Mouse (Mus musculus) heart, embryonic 11.5 days (tissue): ENCODE measurements at regions not wholly inside any gene's neighbourhood (a gene's known extent, or its start where the extent isn't known, plus 50 kb on each side); places are given as distances from the start of the nearest gene placed in this dataset.

ENCODE experiments used
- ATAC-seq: fragments of 200-750 bp; cut with Nextera tagmentation; replicated peaks from 2 replicates; pipeline ENCODE4 v1.8.0; 2017; ENCODE audit warnings: moderate library complexity; ENCODE audit not compliant: insufficient number of reproducible peaks, low FRiP score, low TSS enrichment
- H3K27ac ChIP-seq: fragments of 300-500 bp; sonication (generic); 2 replicates; pipeline ENCODE4 v1.5.1; 2014; ENCODE audit warnings: mild to moderate bottlenecking, low read depth, low read length
- H3K27me3 ChIP-seq: fragments of 300-500 bp; sonication (generic); 2 replicates; pipeline ENCODE4 v1.6.1; 2014; ENCODE audit warnings: mild to moderate bottlenecking, low read length, mixed read lengths; ENCODE audit not compliant: control insufficient read depth, insufficient read depth
- H3K36me3 ChIP-seq: fragments of 300-500 bp; sonication (generic); 2 replicates; pipeline ENCODE4 v1.6.1; 2014; ENCODE audit warnings: mild to moderate bottlenecking, low read length, moderate library complexity, mixed read lengths; ENCODE audit not compliant: control insufficient read depth, insufficient read depth
- H3K4me1 ChIP-seq: fragments of 300-500 bp; sonication (generic); 2 replicates; pipeline ENCODE4 v1.6.1; 2014; ENCODE audit warnings: low read length; ENCODE audit not compliant: control insufficient read depth, insufficient read depth
- H3K4me2 ChIP-seq: fragments of 300-500 bp; sonication (generic); 2 replicates; pipeline ENCODE4 v1.6.1; 2014; ENCODE audit warnings: mild to moderate bottlenecking, moderate library complexity
- H3K4me3 ChIP-seq: fragments of 300-500 bp; sonication (generic); 2 replicates; pipeline ENCODE4 v1.5.1; 2014; ENCODE audit warnings: low read depth, low read length
- H3K9ac ChIP-seq: fragments of 300-500 bp; sonication (generic); 2 replicates; pipeline ENCODE4 v1.6.1; 2014; ENCODE audit warnings: mild to moderate bottlenecking, low read depth, low read length, moderate library complexity
- H3K9me3 ChIP-seq: fragments of 300-500 bp; sonication (generic); replicated peaks from 2 replicates; pipeline ENCODE4 v1.6.1; 2016; ENCODE audit warnings: low read length; ENCODE audit not compliant: control insufficient read depth
- WGBS: fragments of 180-500 bp; shearing (Covaris S2); extraction: QIAGEN DNeasy Blood & Tissue Kit; methylation state at CpG from one replicate; pipeline ENCODE4 v1.1.7; 2014; ENCODE audit not compliant: insufficient replicate concordance; 5-methylcytosine and 5-hydroxymethylcytosine counted together

DNA sequence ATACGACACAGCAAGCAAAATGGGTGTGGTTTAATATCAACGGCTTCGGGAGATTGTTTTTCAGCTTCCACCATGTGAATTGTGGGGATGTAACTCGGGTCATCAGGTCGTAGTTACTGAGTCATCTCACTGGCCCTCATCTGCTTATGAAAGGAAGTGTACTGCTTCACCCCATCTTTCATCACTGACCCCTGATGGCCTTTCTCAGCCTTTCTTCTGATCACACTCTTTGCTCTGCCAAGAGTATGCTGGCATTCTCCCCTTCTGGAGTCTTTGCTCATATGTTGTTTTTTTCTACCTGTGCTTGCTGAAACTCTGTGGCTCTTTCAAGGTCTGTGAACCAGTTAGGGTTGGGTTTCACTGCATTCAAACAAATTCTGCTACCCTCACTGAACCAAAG, 50.6 kb upstream of the Tgm3 start:
- WGBS = 72% methylated on average over 5 of the region's 5 CpGs
- no peak for ATAC-seq

More for the DNA sequence above, 50.6 kb upstream of the Tgm3 start:
- Histone ChIP-seq H3K4me1 (no peaks in the 10 kb centered on the region), H3K9me3 (no peaks in the 10 kb centered on the region), H3K36me3 (no peaks in the 10 kb centered on the region), H3K27ac (no peak overlapping the region), H3K4me2 (no peak overlapping the region), H3K4me3 (no peak overlapping the region), H3K9ac (no peak overlapping the region), H3K27me3 (no peaks in the 10 kb centered on the region)
